Mouse (Mus musculus): Measurements from ENCODE around the gene Slc25a26. TPM values are rescaled to one million over a fixed set of nuclear protein-coding genes. Genes with fewer than 3 reads are reported as not detected.

The Slc25a26 gene
- polyA plus RNA-seq, 1 experiment from 2014 or later: 11.6 TPM

DNA sequence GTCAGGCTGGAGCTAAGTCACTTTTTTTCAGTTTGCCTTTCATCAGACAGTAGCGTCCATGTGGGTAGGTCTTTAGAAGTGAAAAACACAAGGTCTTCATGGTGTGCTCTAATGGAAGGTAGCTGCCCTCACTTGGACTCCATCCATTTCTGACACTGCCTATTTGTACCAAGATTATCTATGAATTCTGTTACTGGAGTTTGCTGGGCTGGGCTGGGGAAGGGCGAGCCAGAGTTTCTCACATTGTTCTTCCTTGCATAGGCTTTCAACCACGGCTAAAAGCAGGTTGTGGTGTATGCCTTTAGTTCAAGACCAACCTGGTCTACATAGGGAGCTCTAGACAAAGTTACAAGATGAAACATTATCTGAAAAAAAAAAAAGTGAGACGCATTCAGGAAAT lies 84.8 kb downstream of the Slc25a26 start:
- Histone ChIP-seq H3K27me3 (replicated peaks) (no peaks in the 10 kb centered on the region), H3K9me3 (replicated peaks) (0 out of 2 replicates have a peak, but pooled peaks cover 2% of the 10 kb centered on the region), H3K4me1 (replicated peaks) (peaks cover 12% of the 10 kb centered on the region), H3K27ac (ENCODE audit: poor library complexity, severe bottlenecking) (no peak overlapping the region), H3K4me3 (no peak overlapping the region), H3K36me3 (0 out of 2 replicates have a peak, but pooled peaks cover 3% of the 10 kb centered on the region), H3K4me2 (no peak overlapping the region), H3K9ac (no peak overlapping the region)
- WGBS: 76% methylated on average over 4 of the region's 4 CpGs
- no peak for ATAC-seq (ENCODE audit: insufficient number of reproducible peaks, low FRiP score)

DNA sequence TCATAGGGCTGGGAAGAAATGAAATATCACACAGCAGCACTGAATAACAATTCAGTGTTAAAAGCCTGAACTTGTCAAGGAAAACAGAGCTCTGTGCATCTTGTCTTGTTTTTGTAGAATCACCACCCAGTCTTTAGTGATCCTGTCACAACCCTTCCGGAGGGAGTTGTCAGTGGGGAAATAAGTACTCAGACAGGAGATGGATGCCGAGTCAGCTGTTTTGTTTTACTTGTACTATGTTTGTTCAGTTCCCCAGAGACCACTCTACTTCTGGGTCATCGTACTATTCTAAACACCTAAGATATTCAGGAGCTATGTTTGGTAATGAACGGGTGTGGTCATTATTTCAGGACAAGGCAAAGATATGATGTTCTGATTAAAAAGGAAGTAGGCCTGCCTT lies 88.2 kb downstream of the Slc25a26 start:
- 0 out of 2 replicates have a peak, but pooled peaks cover 3% of the 10 kb centered on the region for H3K36me3 ChIP-seq
- H3K4me1 ChIP-seq (replicated peaks): peaks cover 17% of the 10 kb centered on the region
- H3K9ac ChIP-seq: no peak overlapping the region
- H3K27me3 ChIP-seq (replicated peaks): no peaks in the 10 kb centered on the region
- 77% methylated on average over 4 of the region's 4 CpGs for WGBS
- no peak overlapping the region for H3K4me2 ChIP-seq
- ATAC-seq (ENCODE audit: insufficient number of reproducible peaks, low FRiP score): no peak
- H3K4me3 ChIP-seq: no peak overlapping the region
- 0 out of 2 replicates have a peak, but pooled peaks cover 2% of the 10 kb centered on the region for H3K9me3 ChIP-seq (replicated peaks)
- H3K27ac ChIP-seq (ENCODE audit: poor library complexity, severe bottlenecking): no peak overlapping the region

DNA sequence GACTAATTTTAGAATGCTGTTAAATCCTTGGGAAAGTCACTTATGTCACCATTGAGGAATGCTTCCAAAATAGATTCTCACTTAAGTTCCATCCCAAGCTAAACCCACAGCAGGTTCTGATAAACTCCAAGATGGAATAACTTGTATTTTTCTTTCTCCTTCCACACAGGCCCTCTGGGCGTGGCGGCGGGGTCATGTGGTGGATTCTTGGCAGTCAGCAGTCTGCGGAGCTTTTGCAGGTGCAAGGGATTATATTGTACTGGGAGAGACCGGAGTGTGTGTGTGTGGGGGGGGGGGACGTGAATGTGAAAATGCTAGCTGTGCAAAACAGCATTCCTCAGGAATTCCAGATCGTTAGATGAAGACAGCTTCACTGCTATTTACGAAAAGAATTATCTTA lies 92.1 kb downstream of the Slc25a26 start:
- ATAC-seq (ENCODE audit: insufficient number of reproducible peaks, low FRiP score): peak; percentile 51; the same call in 1 of the 2 replicates
- peak overlapping the region; percentile 75 for H3K27ac ChIP-seq (ENCODE audit: poor library complexity, severe bottlenecking)
- H3K27me3 ChIP-seq (replicated peaks): no peaks in the 10 kb centered on the region
- 0 out of 2 replicates have a peak, but pooled peaks cover 2% of the 10 kb centered on the region for H3K9me3 ChIP-seq (replicated peaks)
- 0 out of 2 replicates have a peak, but pooled peaks cover 3% of the 10 kb centered on the region for H3K36me3 ChIP-seq
- H3K9ac ChIP-seq: no peak overlapping the region
- peak overlapping the region; percentile 58 for H3K4me2 ChIP-seq
- 0 out of 2 replicates have a peak overlapping the region, but pooled peaks have one; percentile 3 for H3K4me3 ChIP-seq
- H3K4me1 ChIP-seq (replicated peaks): peaks cover 42% of the 10 kb centered on the region
- 13% methylated on average over 8 of the region's 8 CpGs for WGBS

- Histone ChIP-seq H3K9me3 (replicated peaks) (0 out of 2 replicates have a peak, but pooled peaks cover 2% of the 10 kb centered on the region), H3K4me1 (replicated peaks) (peaks cover 47% of the 10 kb centered on the region), H3K27ac (ENCODE audit: poor library complexity, severe bottlenecking) (peak overlapping the region; percentile 75), H3K9ac (no peak overlapping the region; the same call in 1 of the 2 replicates), H3K4me3 (peak overlapping the region; percentile 8; the same call in 1 of the 2 replicates), H3K4me2 (peak overlapping the region; percentile 58), H3K27me3 (replicated peaks) (no peaks in the 10 kb centered on the region), H3K36me3 (0 out of 2 replicates have a peak, but pooled peaks cover 3% of the 10 kb centered on the region)
- no peak for ATAC-seq (ENCODE audit: insufficient number of reproducible peaks, low FRiP score)
- 12% methylated on average over 4 of the region's 4 CpGs for WGBS
Observed at GRCm38 (mm10) chr6:94592710-94593109, 92.6 kb downstream of the Slc25a26 start.

DNA sequence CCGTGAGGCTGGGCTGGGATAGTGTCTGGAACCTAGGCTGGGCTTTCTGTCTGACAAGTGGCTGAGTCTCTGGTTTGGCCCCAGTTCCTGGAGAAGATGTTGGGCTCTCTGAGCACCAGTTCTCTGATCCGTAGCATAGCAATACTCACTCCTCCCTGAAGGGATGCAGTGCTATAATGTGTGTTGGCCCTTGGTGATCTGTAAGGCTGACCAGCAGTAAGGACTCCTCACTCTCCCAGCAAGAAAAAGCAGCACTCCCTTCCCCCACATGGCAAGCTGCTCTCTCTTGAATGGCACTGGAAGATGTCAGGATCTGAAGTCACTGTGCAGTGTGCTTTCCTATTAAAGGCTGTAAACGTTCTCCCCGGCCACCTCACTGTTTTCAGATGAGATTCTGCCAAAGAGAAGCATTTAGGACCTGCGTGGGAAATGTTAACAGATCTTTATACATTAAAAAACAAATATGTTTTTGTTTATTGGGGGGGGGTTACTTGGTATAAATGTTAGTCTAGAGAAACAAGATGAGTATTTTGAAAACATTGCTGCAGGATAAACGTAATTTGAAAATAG lies 94.0 kb downstream of the Slc25a26 start:
- H3K9me3 ChIP-seq (replicated peaks): no peaks in the 10 kb centered on the region
- H3K4me2 ChIP-seq: no peak overlapping the region
- WGBS: 59% methylated on average over 6 of the region's 6 CpGs
- peak overlapping the region; percentile 13; the same call in 1 of the 2 replicates for H3K27ac ChIP-seq (ENCODE audit: poor library complexity, severe bottlenecking)
- no peak overlapping the region for H3K4me3 ChIP-seq
- no peak overlapping the region; the same call in 1 of the 2 replicates for H3K9ac ChIP-seq
- ATAC-seq (ENCODE audit: insufficient number of reproducible peaks, low FRiP score): no peak
- H3K36me3 ChIP-seq: peaks cover under 1% of the 10 kb centered on the region; the same call in 1 of the 2 replicates
- H3K27me3 ChIP-seq (replicated peaks): no peaks in the 10 kb centered on the region
- H3K4me1 ChIP-seq (replicated peaks): peaks cover 62% of the 10 kb centered on the region

DNA sequence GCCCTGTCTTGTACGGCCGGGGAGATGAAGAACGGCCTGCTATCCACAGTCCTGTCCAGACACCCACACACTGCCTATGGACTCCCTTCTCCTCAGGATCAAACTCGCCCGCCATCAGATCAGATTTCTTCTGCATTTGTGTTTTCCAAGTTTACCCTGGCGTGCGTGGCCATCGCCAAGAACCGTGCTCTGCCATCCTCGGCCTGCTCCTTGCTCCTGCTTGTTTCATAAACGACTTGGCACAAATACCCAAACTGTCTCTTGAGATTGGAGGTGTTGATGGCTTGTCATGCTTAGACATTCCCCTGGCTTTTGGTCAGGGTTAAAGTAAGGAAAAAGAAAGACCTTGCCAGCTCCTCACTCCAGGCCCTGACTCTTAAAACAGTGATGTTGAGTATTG lies 94.6 kb downstream of the Slc25a26 start:
- no peaks in the 10 kb centered on the region for H3K9me3 ChIP-seq (replicated peaks)
- WGBS: 73% methylated on average over 11 of the region's 11 CpGs
- peak overlapping the region; percentile 25; the same call in 1 of the 2 replicates for H3K27ac ChIP-seq (ENCODE audit: poor library complexity, severe bottlenecking)
- no peak overlapping the region for H3K4me2 ChIP-seq
- H3K36me3 ChIP-seq: peaks cover 3% of the 10 kb centered on the region; the same call in 1 of the 2 replicates
- ATAC-seq (ENCODE audit: insufficient number of reproducible peaks, low FRiP score): no peak
- no peaks in the 10 kb centered on the region for H3K27me3 ChIP-seq (replicated peaks)
- no peak overlapping the region for H3K9ac ChIP-seq
- H3K4me3 ChIP-seq: no peak overlapping the region
- peaks cover 62% of the 10 kb centered on the region for H3K4me1 ChIP-seq (replicated peaks)

DNA sequence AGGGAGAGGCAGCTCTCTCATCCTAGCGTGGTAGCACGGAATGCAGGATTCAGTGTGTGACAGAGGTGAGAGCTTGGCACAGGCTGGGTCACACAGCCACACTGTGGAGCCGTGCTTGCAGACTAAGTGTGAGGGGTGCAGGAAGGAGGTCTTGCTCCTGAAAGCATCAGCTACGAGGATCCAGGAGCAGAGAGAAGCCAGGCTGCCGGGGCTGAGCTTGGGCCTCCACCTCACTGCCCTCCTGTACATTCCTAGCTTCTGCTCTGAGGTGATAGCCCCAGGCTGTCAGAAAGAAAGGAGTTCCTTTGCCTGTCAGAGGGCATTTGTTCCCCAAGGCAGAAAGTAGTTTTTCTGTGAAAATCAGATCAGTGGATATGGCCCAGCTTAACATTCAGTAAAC lies 95.1 kb downstream of the Slc25a26 start:
- Histone ChIP-seq H3K4me2 (no peak overlapping the region), H3K9ac (peak overlapping the region; percentile 51; the same call in 1 of the 2 replicates)
- no peak for ATAC-seq (ENCODE audit: insufficient number of reproducible peaks, low FRiP score)

GRCm38 (mm10) chr6:94596051-94596760 lies 96.1 kb downstream of the Slc25a26 start:
- Histone ChIP-seq H3K4me2 (no peak overlapping the region), H3K27ac (ENCODE audit: poor library complexity, severe bottlenecking) (no peak overlapping the region), H3K9ac (no peak overlapping the region), H3K4me1 (replicated peaks) (peaks cover 67% of the 10 kb centered on the region), H3K4me3 (no peak overlapping the region), H3K27me3 (replicated peaks) (no peaks in the 10 kb centered on the region), H3K36me3 (peaks cover 6% of the 10 kb centered on the region; the same call in 1 of the 2 replicates), H3K9me3 (replicated peaks) (no peaks in the 10 kb centered on the region)
- WGBS: 85% methylated on average over 14 of the region's 14 CpGs
- ATAC-seq (ENCODE audit: insufficient number of reproducible peaks, low FRiP score): no peak

More for the DNA sequence above, 95.1 kb downstream of the Slc25a26 start:
- H3K27me3 ChIP-seq (replicated peaks): no peaks in the 10 kb centered on the region
- no peak overlapping the region for H3K4me3 ChIP-seq
- H3K4me1 ChIP-seq (replicated peaks): peaks cover 62% of the 10 kb centered on the region
- WGBS: 40% methylated on average over 5 of the region's 5 CpGs
- H3K9me3 ChIP-seq (replicated peaks): no peaks in the 10 kb centered on the region
- H3K27ac ChIP-seq (ENCODE audit: poor library complexity, severe bottlenecking): peak overlapping the region; percentile 25
- peaks cover 5% of the 10 kb centered on the region; the same call in 1 of the 2 replicates for H3K36me3 ChIP-seq

- no peak overlapping the region for H3K9ac ChIP-seq
- H3K27ac ChIP-seq (ENCODE audit: poor library complexity, severe bottlenecking): peak overlapping the region; percentile 30
- peaks cover 6% of the 10 kb centered on the region; the same call in 1 of the 2 replicates for H3K36me3 ChIP-seq
- H3K27me3 ChIP-seq (replicated peaks): no peaks in the 10 kb centered on the region
- no peaks in the 10 kb centered on the region for H3K9me3 ChIP-seq (replicated peaks)
- peaks cover 70% of the 10 kb centered on the region for H3K4me1 ChIP-seq (replicated peaks)
- no peak overlapping the region for H3K4me2 ChIP-seq
- no peak overlapping the region for H3K4me3 ChIP-seq
- WGBS: 54% methylated on average over 10 of the region's 10 CpGs
- ATAC-seq (ENCODE audit: insufficient number of reproducible peaks, low FRiP score): no peak
Observed at GRCm38 (mm10) chr6:94596761-94597485, 96.8 kb downstream of the Slc25a26 start.

- peaks cover 15% of the 10 kb centered on the region for H3K36me3 ChIP-seq
- no peaks in the 10 kb centered on the region for H3K27me3 ChIP-seq (replicated peaks)
- H3K9ac ChIP-seq: no peak overlapping the region
- H3K4me1 ChIP-seq (replicated peaks): peaks cover 66% of the 10 kb centered on the region
- no peak overlapping the region for H3K4me3 ChIP-seq
- H3K9me3 ChIP-seq (replicated peaks): no peaks in the 10 kb centered on the region
- peak overlapping the region; percentile 10; the same call in 1 of the 2 replicates for H3K27ac ChIP-seq (ENCODE audit: poor library complexity, severe bottlenecking)
- WGBS: 60% methylated on average over 12 of the region's 12 CpGs
- no peak overlapping the region for H3K4me2 ChIP-seq
- no peak for ATAC-seq (ENCODE audit: insufficient number of reproducible peaks, low FRiP score)
Observed at GRCm38 (mm10) chr6:94598421-94598820, 98.3 kb downstream of the Slc25a26 start.

Data from heart, embryonic 12.5 days (tissue).